Mouse (Mus musculus) stomach, postnatal 0 days (tissue): ENCODE measurements around the gene Pde4b. TPM values are rescaled to one million over a fixed set of nuclear protein-coding genes. Genes with fewer than 3 reads are reported as not detected.
"Not testable (repeated sequence)": the region's sequence is repeated elsewhere in the genome, so short reads cannot be mapped to it uniquely, and the experiment has no call there.

Source experiments
- ATAC-seq: fragments of 200-750 bp; cut with Nextera tagmentation; 2 replicates; pipeline ENCODE4 v1.8.0; 2017; ENCODE audit not compliant: low FRiP score, low TSS enrichment
- DNase-seq: peaks from one replicate; pipeline ENCODE4 v3.0.0-alpha.2; 2016; ENCODE audit warnings: low spot score
- H3K27ac ChIP-seq: fragments of 300-500 bp; sonication (generic); replicated peaks from 2 replicates; pipeline ENCODE4 v1.5.1; 2014; ENCODE audit warnings: mild to moderate bottlenecking, control low read depth
- H3K27me3 ChIP-seq: fragments of 300-500 bp; sonication (generic); 2 replicates; pipeline ENCODE4 v1.6.1; 2014; ENCODE audit warnings: low read length; ENCODE audit not compliant: control insufficient read depth, insufficient read depth
- H3K36me3 ChIP-seq: fragments of 300-500 bp; sonication (generic); 2 replicates; pipeline ENCODE4 v1.6.1; 2014; ENCODE audit warnings: low read length, mixed read lengths; ENCODE audit not compliant: control insufficient read depth, insufficient read depth
- H3K4me1 ChIP-seq: fragments of 300-500 bp; sonication (generic); replicated peaks from 2 replicates; pipeline ENCODE4 v1.6.1; 2014; ENCODE audit warnings: antibody characterized with exemption; ENCODE audit not compliant: control insufficient read depth, insufficient read depth
- H3K4me2 ChIP-seq: fragments of 300-500 bp; sonication (generic); replicated peaks from 2 replicates; pipeline ENCODE4 v1.6.1; 2014; ENCODE audit warnings: low read depth, mild to moderate bottlenecking, control low read depth, moderate library complexity
- H3K4me3 ChIP-seq: fragments of 300-500 bp; sonication (generic); 2 replicates; pipeline ENCODE4 v1.5.1; 2014; ENCODE audit warnings: low read depth, low read length, control low read depth
- H3K9ac ChIP-seq: fragments of 300-500 bp; sonication (generic); 2 replicates; pipeline ENCODE4 v1.6.1; 2014; ENCODE audit warnings: mild to moderate bottlenecking, low read length, control low read depth, mixed read lengths
- H3K9me3 ChIP-seq: fragments of 300-500 bp; sonication (generic); 2 replicates; pipeline ENCODE4 v1.6.1; 2016; ENCODE audit warnings: low read length; ENCODE audit not compliant: control insufficient read depth
- CTCF ChIP-seq: IDR thresholded peaks from 2 replicates; pipeline ENCODE4 v1.5.1; 2016; ENCODE audit warnings: antibody characterized with exemption, low read depth, mild to moderate bottlenecking, moderate library complexity
- EP300 ChIP-seq: optimal IDR thresholded peaks from 2 replicates; pipeline ENCODE3; 2016; ENCODE audit warnings: antibody characterized with exemption
- WGBS: fragments of 180-500 bp; shearing (Covaris S2); extraction: QIAGEN DNeasy Blood & Tissue Kit; methylation state at CpG from one replicate; pipeline ENCODE4 v1.1.7; 2014; 5-methylcytosine and 5-hydroxymethylcytosine counted together
- polyA plus RNA-seq: library from polyadenylated mRNA; unstranded; fragments of >200 nt; fragmentation: Nextera tagmentation; extraction: Ambion mirVana; gene quantifications from 2 replicates; pipeline ENCODE4 v1.2.1, GENCODE M21; 2015

Gene Pde4b
- polyA plus RNA-seq, 1 experiment from 2014 or later, result 9.1 TPM

DNA sequence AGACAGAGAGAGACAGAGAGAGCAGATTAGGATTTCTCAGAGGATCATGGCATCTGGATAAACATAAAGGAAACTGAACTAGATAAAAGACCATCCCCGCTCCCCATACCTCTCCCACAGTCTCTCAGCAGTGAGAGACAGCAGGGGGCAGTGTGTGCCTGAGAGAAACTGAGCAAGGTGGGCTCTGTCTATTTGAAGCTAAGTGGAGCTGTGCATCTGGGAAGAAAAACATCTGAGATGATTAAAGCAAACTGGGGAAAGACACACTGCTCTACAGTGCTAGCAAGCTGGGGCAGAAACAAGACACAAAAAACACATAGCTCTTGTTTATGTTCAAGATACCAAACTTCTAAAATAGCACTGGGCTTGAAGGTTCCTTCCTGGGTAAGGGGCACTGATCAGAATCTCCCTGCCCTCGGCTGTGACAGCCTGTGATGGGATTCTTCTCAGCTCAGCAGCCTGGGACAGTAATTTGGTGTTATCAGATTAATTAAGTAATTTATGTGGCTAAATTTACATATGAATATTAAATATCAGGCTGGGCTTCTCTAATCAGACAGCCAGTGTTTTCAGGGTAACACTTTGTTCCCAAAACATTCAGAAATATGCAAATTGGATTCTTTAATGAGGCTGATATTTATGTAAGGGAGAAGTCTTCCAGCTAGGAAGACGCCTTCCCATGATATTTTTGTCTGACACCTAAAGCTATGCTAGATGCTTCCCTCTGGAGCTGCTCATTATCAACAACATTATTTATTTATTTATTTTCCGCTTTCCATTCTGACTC lies 399.0 kb downstream of the Pde4b start:
- no peaks in the 10 kb centered on the region for H3K36me3 ChIP-seq
- H3K4me2 ChIP-seq, result no peak overlapping the region
- no peaks in the 10 kb centered on the region for H3K9me3 ChIP-seq
- 59% methylated on average over 4 of the region's 4 CpGs for WGBS
- no peak overlapping the region for H3K4me3 ChIP-seq
- TF ChIP-seq EP300 (no peak), CTCF (peak; percentile 66)
- no peak overlapping the region for H3K27ac ChIP-seq
- ATAC-seq (no peak), DNase-seq (no peak)
- no peaks in the 10 kb centered on the region for H3K4me1 ChIP-seq
- no peaks in the 10 kb centered on the region for H3K27me3 ChIP-seq
- H3K9ac ChIP-seq, result no peak overlapping the region

DNA sequence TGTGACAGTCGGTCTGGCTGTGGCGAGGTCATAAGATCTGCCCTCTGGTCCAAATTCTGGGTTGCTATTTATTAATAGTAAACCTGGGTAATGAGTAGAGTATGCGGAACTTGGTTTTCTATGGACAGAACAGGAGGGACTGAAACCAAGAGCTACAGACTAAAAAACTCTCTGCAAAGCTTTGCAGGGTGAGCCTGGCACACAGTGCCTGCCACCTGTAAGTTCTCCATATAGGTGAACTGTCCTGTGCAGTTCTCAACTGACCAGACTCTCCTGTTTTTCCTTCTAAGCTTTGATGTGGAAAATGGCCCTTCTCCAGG lies 399.5 kb downstream of the Pde4b start:
- Histone ChIP-seq H3K4me3 (no peak overlapping the region), H3K4me1 (no peaks in the 10 kb centered on the region), H3K9ac (no peak overlapping the region), H3K27ac (no peak overlapping the region), H3K27me3 (no peaks in the 10 kb centered on the region), H3K36me3 (no peaks in the 10 kb centered on the region), H3K4me2 (no peak overlapping the region), H3K9me3 (no peaks in the 10 kb centered on the region)
- DNase-seq, result no peak
- WGBS, result 81% methylated on average over 3 of the region's 3 CpGs
- no peak for ATAC-seq
- TF ChIP-seq CTCF, result no peak
- TF ChIP-seq EP300, result no peak

DNA sequence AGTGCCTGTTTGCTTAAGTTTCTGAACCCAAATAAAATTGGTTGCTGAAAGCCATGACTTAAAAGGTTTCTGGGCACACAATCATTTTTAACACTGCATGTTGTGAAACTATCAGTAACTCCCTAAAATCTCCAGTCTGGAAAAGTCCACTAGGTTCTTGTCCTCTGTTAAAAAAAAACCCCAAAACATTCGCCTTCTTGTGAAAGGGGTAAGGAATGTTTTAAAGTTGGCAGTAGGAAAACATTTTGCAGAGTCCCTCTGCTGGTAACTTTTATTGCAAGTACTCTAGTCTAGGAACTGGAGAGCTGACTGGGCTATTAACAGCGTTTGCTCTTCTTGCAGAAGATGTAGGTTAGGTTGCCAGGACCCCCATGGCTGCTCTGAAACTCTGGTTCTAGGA lies 400.7 kb downstream of the Pde4b start:
- H3K9me3 ChIP-seq, result no peaks in the 10 kb centered on the region
- ATAC-seq (no peak), DNase-seq (no peak)
- TF ChIP-seq CTCF, result peak; percentile 57
- TF ChIP-seq EP300, result no peak
- no peak overlapping the region for H3K9ac ChIP-seq
- no peaks in the 10 kb centered on the region for H3K27me3 ChIP-seq
- H3K27ac ChIP-seq, result no peak overlapping the region
- no peaks in the 10 kb centered on the region for H3K4me1 ChIP-seq
- 27% methylated on average over 2 of the region's 2 CpGs for WGBS
- no peak overlapping the region for H3K4me2 ChIP-seq
- no peak overlapping the region for H3K4me3 ChIP-seq
- no peaks in the 10 kb centered on the region for H3K36me3 ChIP-seq

DNA sequence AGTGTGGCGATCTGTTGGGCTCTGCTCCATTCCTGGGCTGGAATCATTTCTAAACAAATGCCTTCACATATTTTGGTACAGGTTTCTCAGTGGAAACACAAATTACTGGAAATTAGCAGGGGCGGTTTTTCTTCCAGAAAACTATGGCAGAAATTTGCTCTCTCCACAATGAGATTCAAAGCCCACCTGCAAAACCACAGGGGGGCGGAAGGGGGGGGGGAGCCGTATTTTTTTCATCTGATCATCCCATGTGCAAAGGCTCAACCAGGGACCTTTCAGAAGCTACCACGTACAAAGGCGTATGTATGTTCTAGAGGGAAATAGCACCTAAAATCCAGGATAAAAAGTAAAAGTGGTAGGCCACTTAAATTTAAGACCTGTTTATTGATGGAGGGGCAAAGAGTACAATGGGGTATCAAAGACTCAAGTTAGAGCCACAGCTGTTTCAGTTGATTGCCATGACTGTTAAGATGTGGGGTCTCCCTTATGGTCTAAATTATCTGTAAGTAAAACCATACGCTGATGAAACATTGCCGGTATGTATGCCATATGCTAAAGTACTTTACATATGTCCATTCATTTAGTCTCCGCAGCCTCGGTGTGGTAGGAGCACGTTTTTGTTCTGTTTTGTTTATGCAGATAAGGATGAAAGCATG lies 404.3 kb downstream of the Pde4b start:
- no peak overlapping the region for H3K9ac ChIP-seq
- no peak overlapping the region for H3K4me2 ChIP-seq
- TF ChIP-seq EP300 (no peak), CTCF (no peak)
- no peaks in the 10 kb centered on the region for H3K4me1 ChIP-seq
- DNase-seq (no peak), ATAC-seq (no peak)
- no peaks in the 10 kb centered on the region for H3K9me3 ChIP-seq
- 76% methylated on average over 11 of the region's 11 CpGs for WGBS
- no peak overlapping the region for H3K4me3 ChIP-seq
- no peaks in the 10 kb centered on the region for H3K36me3 ChIP-seq
- H3K27ac ChIP-seq, result no peak overlapping the region
- H3K27me3 ChIP-seq, result no peaks in the 10 kb centered on the region

DNA sequence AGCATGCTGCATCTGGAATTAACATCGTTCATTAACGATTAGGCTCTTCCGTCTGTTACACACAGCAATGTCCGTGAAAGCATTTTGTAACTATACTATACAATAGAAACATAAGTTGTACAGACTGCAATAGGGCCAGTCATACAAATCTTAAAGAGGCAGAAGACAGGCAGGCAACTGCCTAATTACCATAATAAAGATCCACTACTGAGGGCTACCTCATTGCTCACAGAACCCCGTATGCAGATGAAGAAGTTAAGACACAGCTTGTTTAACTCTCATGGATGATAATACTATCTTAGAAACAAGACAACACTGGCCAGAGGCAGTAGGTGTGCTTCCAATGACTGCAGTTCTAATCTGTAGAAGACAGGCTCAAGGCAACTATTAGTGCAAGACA lies 405.6 kb downstream of the Pde4b start:
- H3K9me3 ChIP-seq, result no peaks in the 10 kb centered on the region
- no peak overlapping the region for H3K4me3 ChIP-seq
- no peak overlapping the region for H3K27ac ChIP-seq
- DNase-seq (no peak), ATAC-seq (no peak)
- H3K36me3 ChIP-seq, result no peaks in the 10 kb centered on the region
- TF ChIP-seq EP300, result no peak
- TF ChIP-seq CTCF, result no peak
- no peak overlapping the region for H3K9ac ChIP-seq
- H3K4me2 ChIP-seq, result no peak overlapping the region
- 94% methylated on average over 5 of the region's 5 CpGs for WGBS
- no peaks in the 10 kb centered on the region for H3K4me1 ChIP-seq
- H3K27me3 ChIP-seq, result no peaks in the 10 kb centered on the region; the same call in 1 of the 2 replicates

DNA sequence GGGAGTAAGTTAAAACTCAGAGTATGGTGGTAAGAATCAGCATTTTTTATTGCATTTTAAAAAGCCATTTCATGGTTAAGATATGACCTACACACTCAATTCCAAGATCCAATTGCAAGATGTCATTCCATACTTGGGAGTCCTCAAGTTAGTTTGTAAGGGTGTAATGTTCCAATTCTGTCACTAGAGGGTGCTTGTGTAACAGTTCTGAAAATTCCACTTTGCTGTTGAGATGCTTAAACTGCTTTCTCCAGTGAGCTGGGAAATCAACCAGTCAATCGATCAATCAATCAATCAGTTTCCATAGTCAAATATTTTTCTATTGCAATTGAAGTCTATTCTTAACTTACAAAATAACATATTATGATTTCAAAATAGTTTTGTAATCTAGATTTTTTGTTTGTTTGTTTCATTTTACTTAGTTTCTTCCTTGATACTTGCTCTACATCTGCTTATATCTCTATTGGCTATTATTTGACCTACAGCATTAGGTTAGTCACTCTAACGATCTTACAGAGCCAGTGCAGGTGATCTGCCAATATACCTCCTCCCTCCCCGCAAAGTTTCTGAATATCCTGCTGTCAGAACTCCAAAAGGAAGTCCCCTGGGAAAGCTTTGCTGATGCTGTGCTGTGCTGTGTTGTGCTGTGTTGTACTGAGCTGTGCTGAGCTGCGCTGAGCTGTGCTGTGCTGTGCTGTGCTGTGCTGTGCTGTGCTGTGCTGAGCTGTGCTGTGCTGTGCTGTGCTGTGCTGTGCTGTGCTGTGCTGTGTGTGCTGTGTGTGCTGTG lies 406.2 kb downstream of the Pde4b start:
- Histone ChIP-seq H3K4me1 (no peaks in the 10 kb centered on the region), H3K4me2 (no peak overlapping the region), H3K4me3 (no peak overlapping the region), H3K9me3 (no peaks in the 10 kb centered on the region), H3K36me3 (no peaks in the 10 kb centered on the region), H3K27ac (no peak overlapping the region), H3K9ac (no peak overlapping the region), H3K27me3 (no peaks in the 10 kb centered on the region; the same call in 1 of the 2 replicates)
- ATAC-seq (no peak), DNase-seq (no peak)
- WGBS, result 41% methylated on average over 4 of the region's 4 CpGs
- TF ChIP-seq EP300, result no peak
- peak; percentile 96 for TF ChIP-seq CTCF

DNA sequence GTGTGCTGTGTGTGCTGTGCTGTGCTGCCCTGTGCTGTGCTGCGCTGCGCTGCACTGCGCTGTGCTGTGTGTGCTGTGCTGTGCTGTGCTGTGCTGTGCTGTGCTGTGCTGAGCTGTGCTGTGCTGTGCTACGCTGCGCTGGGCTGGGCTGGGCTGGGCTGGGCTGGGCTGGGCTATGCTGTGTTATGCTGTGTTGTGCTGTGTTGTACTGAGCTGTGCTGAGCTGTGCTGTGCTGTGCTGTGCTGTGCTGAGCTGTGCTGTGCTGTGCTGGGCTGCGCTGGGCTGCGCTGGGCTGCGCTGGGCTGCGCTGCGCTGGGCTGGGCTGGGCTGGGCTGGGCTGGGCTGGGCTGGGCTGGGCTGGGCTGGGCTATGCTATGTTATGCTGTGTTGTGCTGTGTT lies 406.9 kb downstream of the Pde4b start:
- DNase-seq, result not testable (repeated sequence)
- 93% methylated on average over 7 of the region's 10 CpGs for WGBS

More for the DNA sequence above, 406.9 kb downstream of the Pde4b start:
- H3K27me3 ChIP-seq, H3K9ac ChIP-seq, H3K36me3 ChIP-seq, H3K4me1 ChIP-seq, H3K9me3 ChIP-seq, H3K4me3 ChIP-seq, H3K4me2 ChIP-seq, H3K27ac ChIP-seq: not testable (repeated sequence)
- 0 out of 2 replicates have a peak, but pooled peaks have one; percentile 53 for ATAC-seq
